Mouse (Mus musculus) lung, postnatal 0 days (tissue): Measurements from ENCODE around the gene Lrrc19.

Source experiments
- CTCF ChIP-seq: IDR thresholded peaks from 2 replicates; pipeline ENCODE4 v1.5.1; 2016; ENCODE audit warnings: antibody characterized with exemption, mild to moderate bottlenecking
- EP300 ChIP-seq: IDR thresholded peaks from 2 replicates; pipeline ENCODE4 v1.6.1; 2016; ENCODE audit warnings: antibody characterized with exemption, mild to moderate bottlenecking, control low read depth

DNA sequence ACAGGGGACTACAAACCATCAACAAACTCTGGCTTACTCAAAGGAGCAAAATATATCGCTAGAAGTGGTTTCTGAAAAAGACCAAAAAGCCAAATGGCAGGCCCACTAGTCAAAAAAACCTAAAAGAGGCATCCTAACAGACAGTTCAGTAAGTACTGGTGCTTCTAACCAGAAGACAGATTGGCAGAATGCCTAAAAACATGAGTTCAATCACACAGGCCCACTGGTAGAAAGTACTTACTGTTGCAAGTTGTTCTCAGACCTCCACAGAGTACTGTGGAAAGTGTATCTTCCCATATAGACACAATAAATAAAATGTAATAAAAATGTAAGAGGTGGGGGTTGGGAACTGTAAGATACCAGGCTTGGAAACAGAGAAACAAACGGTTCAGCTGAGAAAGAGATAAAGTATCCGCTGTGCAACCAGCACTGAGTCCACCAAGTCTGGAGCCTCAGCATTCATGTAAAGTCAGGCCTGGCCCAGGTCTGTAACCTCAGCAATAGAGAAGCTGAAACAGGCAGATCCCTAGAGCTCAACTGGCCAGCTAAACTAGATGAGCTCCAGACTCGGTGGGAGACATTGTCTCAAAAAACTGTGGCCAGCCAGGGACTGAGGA is 58.1 kb downstream of the Lrrc19 start:
- TF ChIP-seq CTCF (no peak), EP300 (no peak)
